Mouse (Mus musculus): ENCODE results near the gene Smarcc2.
"Not testable (repeated sequence)": the region's sequence is repeated elsewhere in the genome, so short reads cannot be mapped to it uniquely, and the experiment has no call there.

Gene Smarcc2

DNA sequence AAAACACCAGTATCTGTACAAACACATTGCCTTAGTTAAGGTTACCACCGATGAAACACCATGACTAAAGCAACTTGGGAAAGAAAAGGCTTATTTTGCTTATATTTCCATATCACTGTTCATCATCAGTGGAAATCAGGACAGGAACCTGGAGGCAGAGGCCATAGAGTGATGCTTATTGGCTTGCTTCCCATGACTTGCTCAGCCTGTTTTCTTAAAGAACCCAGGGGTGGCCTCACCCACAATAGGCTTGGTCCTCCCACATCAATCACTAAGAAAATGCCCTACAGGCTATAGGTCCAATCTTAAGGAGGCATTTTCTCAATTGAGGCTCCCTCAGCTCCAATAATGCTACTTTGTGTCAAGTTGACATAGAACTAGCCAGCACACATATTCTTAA, 16.3 kb upstream of the Smarcc2 start:
- DNase-seq: no peak

DNA sequence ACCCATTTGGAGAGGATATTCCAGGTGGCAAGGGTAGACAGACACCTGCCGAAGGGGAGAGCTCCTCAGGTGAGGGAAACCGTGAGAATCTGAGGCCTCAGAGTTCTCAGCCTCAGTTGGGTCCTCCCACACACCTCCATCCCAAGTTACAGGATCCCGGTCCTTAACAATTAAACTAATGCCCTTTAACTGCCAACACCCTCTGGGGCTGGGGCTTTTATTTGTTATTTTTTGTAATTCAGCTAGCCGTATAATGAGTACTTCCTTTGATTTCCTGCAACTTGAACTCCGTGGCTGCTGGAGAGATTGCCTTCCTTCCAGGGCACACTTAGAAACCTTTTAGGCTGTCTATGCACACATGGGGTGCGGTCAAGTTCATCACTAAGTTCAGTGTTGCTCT, 14.7 kb upstream of the Smarcc2 start:
- no peak for DNase-seq

DNA sequence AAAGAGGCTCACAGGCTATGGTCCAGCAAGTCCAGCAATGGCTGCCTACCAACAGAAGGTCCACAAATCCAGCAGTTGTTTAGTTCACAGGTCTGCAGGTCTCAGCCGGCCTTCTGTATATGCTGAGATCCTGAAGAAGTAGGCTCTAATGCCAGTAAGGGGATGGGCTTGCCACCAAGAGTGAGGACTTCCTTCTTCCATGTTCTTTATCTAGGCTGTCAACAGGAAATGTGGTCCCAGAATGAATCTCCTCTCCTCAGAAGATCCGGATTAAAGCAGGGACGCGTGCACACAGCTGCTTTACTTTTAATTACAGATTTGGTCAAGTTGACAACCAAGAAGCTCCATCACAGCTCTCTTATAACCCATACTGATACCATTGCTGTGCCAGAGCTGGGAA, 13.6 kb upstream of the Smarcc2 start:
- DNase-seq: no peak

DNA sequence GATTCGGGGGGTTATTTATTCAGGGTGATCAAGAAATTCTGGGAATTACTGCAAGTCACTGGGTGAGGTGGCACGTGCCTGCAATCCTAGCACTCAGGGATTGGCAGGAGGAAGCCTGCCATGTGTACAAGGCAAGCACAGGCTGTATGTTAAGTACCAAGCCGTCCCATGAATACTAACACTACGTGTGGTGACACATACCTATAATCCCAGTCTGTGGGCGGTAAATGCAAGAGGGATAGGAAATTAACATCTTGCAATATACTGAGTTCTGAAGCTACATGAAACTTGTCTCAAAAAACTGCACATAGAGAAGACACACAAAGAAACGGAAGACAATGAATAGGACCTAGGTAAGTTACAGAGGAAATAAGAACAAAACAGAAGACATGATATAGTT, 8.0 kb upstream of the Smarcc2 start:
- DNase-seq: no peak

- DNase-seq: no peak
Observed at GRCm38 (mm10) chr10:128454471-128454870, 4.6 kb upstream of the Smarcc2 start.

DNA sequence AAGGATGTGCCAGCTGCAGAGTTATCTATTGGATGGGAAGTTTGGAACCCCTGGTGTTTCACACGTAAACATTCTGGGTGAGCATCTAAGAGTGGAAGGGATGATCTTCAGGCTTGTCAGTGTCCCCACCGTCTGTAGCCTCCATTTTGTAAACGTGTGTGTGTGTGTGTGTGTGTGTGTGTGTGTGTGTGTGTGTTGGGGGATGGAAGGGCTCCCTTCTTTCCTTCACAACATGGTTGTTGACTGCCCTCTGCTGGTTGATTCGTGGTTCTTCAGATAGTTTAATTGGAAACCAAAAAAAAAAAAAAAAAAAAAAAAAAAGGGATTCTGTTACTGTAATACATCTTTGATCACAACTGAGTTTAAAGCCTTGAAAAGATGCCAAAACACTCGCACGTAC, 3.8 kb upstream of the Smarcc2 start:
- DNase-seq: peak in 1 of 2 experiments; percentile 59

GRCm38 (mm10) chr10:128457676-128458075, 1.4 kb upstream of the Smarcc2 start:
- no peak for DNase-seq

DNA sequence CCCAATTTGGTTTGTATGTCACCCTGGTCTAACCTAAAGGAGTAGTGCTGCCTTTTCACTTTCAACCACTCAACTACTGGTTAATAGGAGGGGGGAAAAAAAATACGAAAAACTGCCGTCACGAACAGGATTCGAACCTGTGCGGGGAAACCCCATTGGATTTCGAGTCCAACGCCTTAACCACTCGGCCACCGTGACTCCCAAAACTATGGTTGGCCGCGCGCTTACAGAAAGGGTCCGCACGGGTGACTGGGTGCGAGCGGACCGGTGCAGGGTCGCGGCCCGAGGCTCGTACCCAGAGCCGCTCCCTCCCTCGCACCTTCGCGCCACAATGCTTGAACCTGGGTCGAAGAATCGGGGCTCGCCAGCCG, 715 bp upstream of the Smarcc2 start:
- peak; percentile 61 to 75 for DNase-seq

- peak; percentile 32 to 48 for DNase-seq
Observed at GRCm38 (mm10) chr10:128459409-128460269, 591 bp downstream of the Smarcc2 start.

DNA sequence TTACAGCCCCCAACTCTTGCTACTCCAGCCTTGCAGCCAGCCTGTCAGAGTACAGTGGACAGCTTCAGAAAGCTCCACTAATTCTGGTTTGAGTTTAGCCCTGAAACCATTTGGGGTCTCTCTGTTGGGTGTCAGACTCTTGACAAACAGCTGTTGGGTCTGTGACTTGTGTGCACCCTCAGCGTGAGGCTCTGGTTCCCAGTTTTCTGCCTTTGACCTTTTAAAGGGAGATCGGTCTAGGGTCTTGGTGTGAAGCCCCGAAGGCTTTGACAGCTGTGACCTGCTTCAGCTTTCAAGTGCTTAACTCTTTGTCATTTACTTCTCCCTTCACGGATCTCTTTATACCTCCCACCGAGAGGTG, 1.2 kb downstream of the Smarcc2 start:
- DNase-seq: no peak

DNA sequence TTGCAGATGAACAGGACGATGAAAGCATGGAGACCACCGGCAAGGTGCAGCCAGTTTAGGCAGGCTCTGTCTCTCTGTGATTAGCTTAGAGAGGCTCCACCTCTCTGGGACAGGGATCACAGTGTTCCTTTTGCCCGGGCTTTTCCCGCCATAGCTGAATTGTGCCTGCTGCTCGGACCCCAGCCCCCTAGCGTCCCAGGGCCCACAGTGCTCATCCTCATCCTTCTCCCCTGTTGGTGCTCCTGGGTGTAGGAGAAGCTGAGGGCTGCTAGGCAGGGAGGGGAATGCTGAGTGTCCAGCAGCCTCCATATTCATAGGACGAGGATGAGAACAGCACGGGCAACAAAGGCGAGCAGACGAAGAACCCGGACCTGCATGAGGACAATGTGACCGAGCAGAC, 15.3 kb downstream of the Smarcc2 start:
- DNase-seq: no peak

- no peak for DNase-seq
Observed at GRCm38 (mm10) chr10:128486370-128486769, 27.3 kb downstream of the Smarcc2 start.

DNA sequence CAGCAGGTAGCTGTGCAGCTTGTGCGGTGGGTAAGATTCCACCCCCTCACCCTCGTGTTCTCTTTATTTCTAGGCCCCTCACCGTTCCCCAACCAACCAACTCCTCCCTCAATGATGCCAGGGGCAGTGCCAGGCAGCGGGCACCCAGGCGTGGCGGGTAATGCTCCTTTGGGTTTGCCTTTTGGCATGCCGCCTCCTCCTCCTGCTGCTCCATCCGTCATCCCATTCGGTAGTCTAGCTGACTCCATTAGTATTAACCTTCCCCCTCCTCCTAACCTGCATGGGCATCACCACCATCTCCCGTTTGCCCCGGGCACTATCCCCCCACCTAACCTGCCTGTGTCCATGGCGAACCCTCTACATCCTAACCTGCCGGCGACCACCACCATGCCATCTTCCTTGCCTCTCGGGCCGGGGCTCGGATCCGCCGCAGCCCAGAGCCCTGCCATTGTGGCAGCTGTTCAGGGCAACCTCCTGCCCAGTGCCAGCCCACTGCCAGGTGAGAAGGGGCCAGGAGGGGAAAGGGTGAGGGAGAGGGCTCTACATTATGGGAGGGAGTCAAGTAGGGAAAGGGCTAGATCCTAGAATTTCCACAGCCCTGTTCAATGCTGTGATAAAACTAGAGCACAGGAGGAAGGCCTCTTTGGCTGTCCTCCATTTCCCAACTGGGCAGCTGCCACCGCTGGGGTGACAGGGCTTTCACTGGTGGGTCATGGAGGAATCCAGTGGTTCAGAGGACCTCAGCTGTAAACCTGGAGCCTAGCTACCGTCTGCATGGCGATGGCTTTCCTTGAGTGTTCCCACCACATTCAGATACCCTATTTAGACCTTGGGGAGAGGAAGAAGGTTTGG, 29.0 kb downstream of the Smarcc2 start:
- no peak for DNase-seq

DNA sequence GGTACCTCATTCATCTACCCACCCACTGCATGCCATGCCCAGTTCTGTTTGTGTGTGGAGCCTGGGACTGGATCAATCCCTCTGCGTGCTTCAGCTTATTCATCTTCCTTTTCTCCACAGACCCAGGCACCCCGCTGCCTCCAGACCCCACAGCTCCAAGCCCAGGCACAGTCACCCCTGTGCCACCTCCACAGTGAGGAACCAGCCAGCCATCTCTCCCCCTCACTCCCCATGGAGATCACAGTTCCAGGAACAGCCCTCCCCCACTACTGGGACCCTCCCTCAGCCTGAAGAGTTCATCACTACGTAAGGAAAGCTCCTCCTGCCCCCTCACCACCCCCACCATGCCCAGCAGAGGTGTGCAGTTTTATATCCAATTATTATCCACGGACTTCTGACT, 29.7 kb downstream of the Smarcc2 start:
- no peak for DNase-seq

GRCm38 (mm10) chr10:128489380-128489779, 30.3 kb downstream of the Smarcc2 start:
- no peak for DNase-seq

- no peak for DNase-seq
Observed at GRCm38 (mm10) chr10:128489785-128490184, 30.7 kb downstream of the Smarcc2 start.

GRCm38 (mm10) chr10:128490232-128490631, 31.2 kb downstream of the Smarcc2 start:
- DNase-seq: no peak

DNA sequence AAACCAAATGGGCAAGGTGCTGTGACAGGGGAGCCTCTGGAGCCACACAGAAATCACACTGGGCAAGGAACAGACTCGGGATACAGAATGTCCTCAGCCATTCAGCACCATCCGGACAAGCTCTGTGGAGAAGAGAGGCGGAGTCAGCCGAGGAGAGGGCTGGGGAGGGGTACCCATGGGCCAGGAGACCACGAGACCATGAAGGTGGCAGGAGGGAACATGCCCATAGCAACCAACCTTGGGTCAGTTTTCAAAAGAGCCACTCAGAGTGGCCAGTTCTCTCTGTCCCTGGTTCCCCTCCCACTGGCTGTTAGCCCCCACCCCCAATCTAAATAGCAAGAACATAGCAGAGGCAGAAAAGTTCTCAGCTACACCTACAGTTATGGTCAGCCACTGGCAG, 31.9 kb downstream of the Smarcc2 start:
- no peak for DNase-seq

DNA sequence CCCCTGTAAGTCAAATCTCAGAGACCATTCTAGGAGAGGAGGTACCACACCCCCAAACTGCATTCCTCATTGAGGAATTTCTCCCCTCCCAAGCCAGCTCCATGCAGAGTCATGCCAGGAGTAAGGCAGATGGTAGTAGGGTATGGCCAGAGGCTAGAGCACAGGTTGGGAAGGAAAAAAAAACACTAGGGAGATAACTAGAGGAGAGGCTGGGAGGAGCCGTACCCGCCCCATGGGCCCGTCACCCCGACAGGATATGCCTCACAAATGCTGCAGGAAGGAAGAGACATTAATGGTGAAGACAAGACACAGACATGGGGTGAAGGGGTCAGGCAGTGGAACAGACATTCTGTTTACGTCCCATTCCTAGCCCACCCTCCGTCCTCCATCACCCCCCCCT, 32.4 kb downstream of the Smarcc2 start:
- no peak for DNase-seq

DNA sequence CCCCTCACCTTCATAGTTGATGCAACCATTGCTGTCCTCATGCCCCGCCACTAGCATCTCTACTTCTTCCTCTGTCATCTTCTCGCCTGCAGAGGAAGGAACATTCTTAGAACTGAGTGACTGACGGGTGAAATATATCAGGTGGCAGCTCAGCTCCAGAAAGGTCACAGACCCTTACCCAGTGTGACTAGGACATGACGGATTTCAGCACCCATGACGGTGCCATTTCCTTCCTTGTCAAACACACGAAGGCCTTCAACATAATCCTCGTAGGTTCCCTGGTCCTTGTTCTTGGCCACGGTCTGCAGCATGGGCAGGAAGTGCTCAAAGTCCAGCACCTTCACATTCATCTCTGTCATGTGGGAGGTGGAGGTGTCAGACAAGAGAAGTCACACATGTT, 33.0 kb downstream of the Smarcc2 start:
- not testable (repeated sequence) for DNase-seq

GRCm38 (mm10) chr10:128492633-128493311, 33.7 kb downstream of the Smarcc2 start:
- no peak for DNase-seq

- DNase-seq: peak in 1 of 2 experiments; percentile 27
Observed at GRCm38 (mm10) chr10:128493319-128493694, 34.3 kb downstream of the Smarcc2 start.

All from spleen, adult 18-20 months (tissue).